ENCODE assay signal across 24 mouse cellular contexts in the genomic region with DNA sequence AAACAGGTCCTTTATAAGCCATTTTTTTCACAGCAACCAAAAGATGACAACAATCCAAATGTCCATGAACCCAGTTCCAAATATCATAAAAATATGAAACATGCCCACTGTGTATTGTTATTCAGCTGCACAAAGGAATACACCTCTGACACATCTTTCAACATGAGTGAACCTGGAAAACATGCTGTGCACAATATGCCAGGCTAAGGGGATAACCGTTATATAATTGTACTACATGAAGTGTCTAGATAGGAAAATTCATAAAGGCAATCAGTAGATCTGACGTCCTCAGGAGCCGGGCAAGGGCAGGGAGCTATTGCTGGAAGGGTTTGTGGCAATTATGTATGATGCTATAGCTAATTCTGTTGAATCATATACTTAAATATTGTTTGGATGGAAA.
DNase-seq lines count a peak whose midpoint lies in the region; ATAC-seq and TF ChIP-seq lines count a peak whose summit lies in the region.
"Had no signal": no experiment of that assay in that cellular context is flagged by ENCODE, and none has a peak within 500 bp of the region (broad histone marks: within the 10 kb centered on the region; RNA-seq: fewer than 3 reads in every experiment).

No protein-coding gene starts in this region.

- no peak overlapping the region for H3K4me3 ChIP-seq in cerebellum, adult 2 months (replicated peaks; ENCODE audit: insufficient read depth, low read depth, low read length)
- H3K4me3 ChIP-seq: forebrain, embryonic 10.5 days; forebrain, embryonic 13.5 days; heart, adult 2 months; heart, embryonic 10.5 days; heart, embryonic 13.5 days had no signal

- 16% methylated on average over 3 of the region's 3 CpGs for WGBS in cerebellum, adult 2 months

- peak; percentile 52; the same call in 1 of the 2 replicates for ATAC-seq in cerebellum, adult (ENCODE audit: insufficient number of reproducible peaks, low FRiP score, low TSS enrichment)
- ATAC-seq: activated CD4-positive, CD25-positive, alpha-beta regulatory T cell, adult 4 months; forebrain, embryonic 13.5 days; forebrain, embryonic 16.5 days; hindbrain, postnatal 0 days; inflammation-experienced regulatory T-cells, adult 6 months; intestine, postnatal 0 days had no signal

- no peak for TF ChIP-seq CTCF in cerebellum, adult 2 months (IDR thresholded peaks at IDR 0.05; ENCODE audit: borderline replicate concordance, insufficient read depth, low read depth, low read length)

- no peak for TF ChIP-seq POLR2A in cerebellum, adult 2 months (IDR thresholded peaks at IDR 0.05; ENCODE audit: borderline replicate concordance, insufficient read depth, low read length)

- no peak for DNase-seq in cerebellum, postnatal 10 days
- DNase-seq in cerebellum, adult 2 months: peak; percentile 26 to 69
- no peak for DNase-seq in cerebellum, adult 11 months
- DNase-seq in cerebellum, postnatal 25 days: peak; percentile 35 to 47
- no peak for DNase-seq in layer of hippocampus, postnatal 14 days (ENCODE audit: low spot score in 2 of 2)
- DNase-seq: adrenal gland, adult 8-10 months; adrenal gland, postnatal 25 days; gastrocnemius, postnatal 10 days; gastrocnemius, postnatal 36 days; heart, adult 2 months; heart, postnatal 14 days; heart, postnatal 4 days; kidney, adult 8-10 months had no signal

- H3K4me1 ChIP-seq in cerebellum, adult 2 months (ENCODE audit: control insufficient read depth, insufficient read depth, low read length): no peaks in the 10 kb centered on the region
- H3K4me1 ChIP-seq: forebrain, embryonic 10.5 days; forebrain, embryonic 13.5 days; heart, embryonic 10.5 days; heart, embryonic 13.5 days had no signal

- H3K27me3 ChIP-seq in cerebellum, adult 2 months (ENCODE audit: control insufficient read depth, insufficient read depth, low read length): no peaks in the 10 kb centered on the region
- H3K27me3 ChIP-seq: forebrain, embryonic 13.5 days; heart, embryonic 13.5 days had no signal

- H3K27ac ChIP-seq in cerebellum, adult 2 months (ENCODE audit: insufficient read depth, low read length): no peak overlapping the region
- H3K27ac ChIP-seq: forebrain, embryonic 10.5 days; forebrain, embryonic 13.5 days; heart, adult 2 months; heart, embryonic 10.5 days; heart, embryonic 13.5 days; hindbrain, embryonic 14.5 days; hindbrain, postnatal 0 days had no signal

Comparison
In these comparisons a context has a peak if more than half of its experiments do, and no peak if none do; other contexts are left out.
1. DNase-seq: peak in cerebellum, adult 2 months (2 of 2) and cerebellum, postnatal 25 days (2 of 2); none in cerebellum, postnatal 10 days (0 of 2), cerebellum, adult 11 months (single experiment) and layer of hippocampus, postnatal 14 days (0 of 2).